Mouse (Mus musculus) hindbrain, embryonic 12.5 days (tissue): Measurements from ENCODE around the gene Ubqln1. TPM values are rescaled to one million over a fixed set of nuclear protein-coding genes. Genes with fewer than 3 reads are reported as not detected.

Source experiments
- polyA plus RNA-seq: library from polyadenylated mRNA; unstranded; fragments of >200 nt; fragmentation: Nextera tagmentation; extraction: Ambion mirVana; gene quantifications from 2 replicates; pipeline ENCODE4 v1.2.1, GENCODE M21; 2016

The Ubqln1 gene
- polyA plus RNA-seq, 1 experiment from 2014 or later = 161 TPM

Other genes with a start within 250 kb of the Ubqln1 start
- 5.8 and 6.3 TPM in 2 replicates for gene Klhl3, start 102.1 kb downstream of the Ubqln1 start, polyA plus RNA-seq
- gene Hnrnpa0, start 87.1 kb downstream of the Ubqln1 start, polyA plus RNA-seq = 55.5 and 57.3 TPM in 2 replicates
- 62.0 and 68.1 TPM in 2 replicates for gene Idnk, start 58.0 kb downstream of the Ubqln1 start, polyA plus RNA-seq
- gene Gkap1, start 60.0 kb upstream of the Ubqln1 start, polyA plus RNA-seq = 42.7 and 44.0 TPM in 2 replicates
- gene Kif27, start 143.5 kb upstream of the Ubqln1 start, polyA plus RNA-seq = 2.4 and 2.5 TPM in 2 replicates
- gene 2210016F16Rik, start 169.6 kb upstream of the Ubqln1 start, polyA plus RNA-seq = 24.1 and 27.3 TPM in 2 replicates
- gene Rmi1, start 186.6 kb upstream of the Ubqln1 start, polyA plus RNA-seq = 29.6 and 32.1 TPM in 2 replicates
- gene Hnrnpk, start 187.7 kb upstream of the Ubqln1 start, polyA plus RNA-seq = 1,934 and 2,030 TPM in 2 replicates